Mouse (Mus musculus) CH12.LX (cell line): ENCODE measurements around the gene Smarcc2. TPM values are rescaled to one million over a fixed set of nuclear protein-coding genes. Genes with fewer than 3 reads are reported as not detected.
A peak's percentile ranks its signal among the peaks of the same experiment; 100 is the strongest.
"Not testable (repeated sequence)": the region's sequence is repeated elsewhere in the genome, so short reads cannot be mapped to it uniquely, and the experiment has no call there.

Experiments used
- DNase-seq: peaks from one replicate; pipeline ENCODE4 v3.0.0-alpha.2; 2013; ENCODE audit errors: extremely low read depth
- H3K27ac ChIP-seq: 2 replicates; pipeline ENCODE4 v1.5.1; 2012; ENCODE audit warnings: low read depth, mild to moderate bottlenecking, control low read depth, moderate library complexity; ENCODE audit not compliant: insufficient read depth
- H3K27me3 ChIP-seq: replicated peaks from 2 replicates; pipeline ENCODE3; 2012; ENCODE audit warnings: inconsistent platforms
- H3K36me3 ChIP-seq, 2 experiments: replicated peaks in 1 of 2; 2 replicates each; pipeline versions ENCODE3 to v1.6.1; 2012; ENCODE audit warnings: inconsistent platforms in 1 of 2, low read length in 1 of 2, mild to moderate bottlenecking in 1 of 2, mixed read lengths in 1 of 2, moderate library complexity in 1 of 2; ENCODE audit not compliant: control insufficient read depth in 1 of 2, insufficient read depth in 1 of 2
- H3K4me1 ChIP-seq, 2 experiments: 2 replicates each; pipeline ENCODE4 v1.6.1; 2012; ENCODE audit warnings: inconsistent platforms in 1 of 2, moderate library complexity in 1 of 2; ENCODE audit not compliant: insufficient read depth in 2 of 2, control insufficient read depth in 1 of 2
- H3K4me2 ChIP-seq: 2 replicates; pipeline ENCODE4 v1.6.1; 2012; ENCODE audit warnings: low read depth, mild to moderate bottlenecking, control low read depth; ENCODE audit not compliant: poor library complexity, insufficient read depth, severe bottlenecking
- H3K4me3 ChIP-seq, 3 experiments: fragments of 150-350 bp in 1 of 3; sonication (generic) in 1 of 3; replicated peaks in 1 of 3; 2 replicates each; pipeline versions ENCODE3 to v1.5.1; 2011 to 2012; ENCODE audit warnings: low read depth in 2 of 3, low read length in 2 of 3, mild to moderate bottlenecking in 2 of 3, moderate library complexity in 2 of 3, control low read depth in 1 of 3, improper control_type of control experiment in 1 of 3, inconsistent platforms in 1 of 3, mixed read lengths in 1 of 3; ENCODE audit not compliant: poor library complexity in 1 of 3
- H3K79me2 ChIP-seq: replicated peaks from 2 replicates; pipeline ENCODE4 v1.6.1; 2012; ENCODE audit warnings: mild to moderate bottlenecking, moderate library complexity; ENCODE audit not compliant: control insufficient read depth, poor library complexity, insufficient read depth, severe bottlenecking; ENCODE audit errors: extremely low read depth
- H3K9ac ChIP-seq: 2 replicates; pipeline ENCODE4 v1.6.1; 2012; ENCODE audit warnings: low read depth, mild to moderate bottlenecking, control low read depth, moderate library complexity; ENCODE audit not compliant: insufficient read depth
- H3K9me3 ChIP-seq: replicated peaks from 2 replicates; pipeline ENCODE3; 2012; ENCODE audit warnings: low read length, inconsistent platforms, mixed read lengths
- GABPA ChIP-seq: IDR thresholded peaks from 2 replicates; pipeline ENCODE4 v1.6.1; 2012; ENCODE audit warnings: low read depth, low read length, improper control_type of control experiment, inconsistent platforms; ENCODE audit not compliant: insufficient replicate concordance
- MAX ChIP-seq: IDR thresholded peaks from 2 replicates; pipeline ENCODE4 v1.6.1; 2011; ENCODE audit warnings: low read length, improper control_type of control experiment
- POLR2AphosphoS2 ChIP-seq: IDR thresholded peaks from 2 replicates; pipeline ENCODE4 v1.6.1; 2011; ENCODE audit warnings: low read depth, low read length, improper control_type of control experiment
- RAD21 ChIP-seq: IDR thresholded peaks from 2 replicates; pipeline ENCODE4 v1.6.1; 2011; ENCODE audit warnings: low read depth, mild to moderate bottlenecking, low read length, improper control_type of control experiment, moderate library complexity
- ZMIZ1 ChIP-seq: IDR thresholded peaks from 2 replicates; pipeline ENCODE4 v1.6.1; 2012; ENCODE audit warnings: low read depth, mild to moderate bottlenecking, inconsistent platforms, low read length, improper control_type of control experiment
- dilution Hi-C: fragments of 300-500 bp; cut with MboI; formaldehyde crosslinking; loops from 2 replicates; pipeline ENCODE4 v1.14.3; 2020; ENCODE audit warnings: low sequenced_read_pairs; ENCODE audit not compliant: extremely low pct_unique_long_range_greater_than_20kb, extremely low pct_ligation_motif_present
- in situ Hi-C: fragments of 300-500 bp; cut with MboI; formaldehyde crosslinking; loops from 3 replicates; pipeline ENCODE4 v1.14.3; 2019; ENCODE audit warnings: low sequenced_read_pairs, low pct_ligation_motif_present, low pct_unique_long_range_greater_than_20kb, mixed read lengths
- polyA plus RNA-seq: library from polyadenylated mRNA; unstranded; fragments of >175 nt; gene quantifications from 2 replicates; pipeline ENCODE4 v1.2.1, GENCODE M21; 2012; ENCODE audit warnings: low read depth; ENCODE audit not compliant: insufficient read length
- total RNA-seq, 2 experiments: library from RNA; depleted of rRNA; stranded (reverse); fragments of 300-350 nt in 1 of 2; fragments of >200 nt in 1 of 2; gene quantifications; 2 replicates each; pipeline ENCODE4 v1.2.3; 2012 to 2014

Smarcc2 gene
- total and polyA plus RNA-seq, 3 experiments, result 6.1 to 42.6 (median 24.8) TPM

DNA sequence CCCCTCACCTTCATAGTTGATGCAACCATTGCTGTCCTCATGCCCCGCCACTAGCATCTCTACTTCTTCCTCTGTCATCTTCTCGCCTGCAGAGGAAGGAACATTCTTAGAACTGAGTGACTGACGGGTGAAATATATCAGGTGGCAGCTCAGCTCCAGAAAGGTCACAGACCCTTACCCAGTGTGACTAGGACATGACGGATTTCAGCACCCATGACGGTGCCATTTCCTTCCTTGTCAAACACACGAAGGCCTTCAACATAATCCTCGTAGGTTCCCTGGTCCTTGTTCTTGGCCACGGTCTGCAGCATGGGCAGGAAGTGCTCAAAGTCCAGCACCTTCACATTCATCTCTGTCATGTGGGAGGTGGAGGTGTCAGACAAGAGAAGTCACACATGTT, 33.0 kb downstream of the Smarcc2 start:
- H3K4me2 ChIP-seq, result peak overlapping the region; percentile 67; the same call in 1 of the 2 replicates
- peaks cover 49 to 55% of the 10 kb centered on the region in 2 experiments for H3K36me3 ChIP-seq
- H3K27me3 ChIP-seq, H3K27ac ChIP-seq, in situ Hi-C loops, dilution Hi-C loops, H3K9me3 ChIP-seq, DNase-seq: not testable (repeated sequence)
- peak overlapping the region; percentile 76 to 100 (median 90) for H3K4me3 ChIP-seq
- peaks cover 20% of the 10 kb centered on the region for H3K79me2 ChIP-seq
- H3K4me1 ChIP-seq, result peaks cover 12 to 33% of the 10 kb centered on the region in 2 experiments; a peak in 3 of 4 replicates
- 0 out of 2 replicates have a peak, but pooled peaks have one; percentile 20 for TF ChIP-seq ZMIZ1
- peak overlapping the region; percentile 90; the same call in 1 of the 2 replicates for H3K9ac ChIP-seq

DNA sequence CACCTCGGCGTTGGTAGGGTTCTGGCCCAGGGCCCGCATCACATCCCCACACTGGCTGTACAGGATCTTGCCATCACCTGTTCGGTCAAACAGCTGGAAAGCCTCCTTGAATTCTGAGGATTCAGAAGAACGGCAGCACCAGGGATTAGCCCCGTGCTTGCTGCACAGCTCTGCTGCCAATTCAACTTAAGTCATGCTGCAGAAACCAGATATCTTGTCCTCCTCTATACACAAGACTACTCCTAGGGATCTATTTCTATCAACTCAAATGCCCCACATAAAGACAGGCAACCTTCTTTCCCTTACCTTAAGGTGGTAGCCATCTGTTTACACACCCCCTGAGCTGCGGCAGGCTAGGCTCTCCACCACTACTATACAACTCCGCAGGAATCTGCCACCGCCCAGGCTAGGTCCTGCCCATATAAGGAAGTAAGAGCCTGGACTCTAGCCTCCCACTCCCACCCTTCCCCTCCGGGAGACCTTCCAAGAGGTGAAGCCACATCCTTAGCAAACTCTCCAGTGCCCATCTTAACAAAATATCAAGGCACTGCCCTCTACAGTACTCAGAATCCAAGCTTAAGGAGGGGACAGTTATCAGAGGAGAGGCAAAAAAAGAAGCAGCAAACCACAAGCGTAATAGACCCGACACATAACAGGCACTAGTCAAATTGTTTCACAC, 33.7 kb downstream of the Smarcc2 start:
- H3K4me2 ChIP-seq, result peak overlapping the region; percentile 67
- peak; percentile 29 for DNase-seq

DNA sequence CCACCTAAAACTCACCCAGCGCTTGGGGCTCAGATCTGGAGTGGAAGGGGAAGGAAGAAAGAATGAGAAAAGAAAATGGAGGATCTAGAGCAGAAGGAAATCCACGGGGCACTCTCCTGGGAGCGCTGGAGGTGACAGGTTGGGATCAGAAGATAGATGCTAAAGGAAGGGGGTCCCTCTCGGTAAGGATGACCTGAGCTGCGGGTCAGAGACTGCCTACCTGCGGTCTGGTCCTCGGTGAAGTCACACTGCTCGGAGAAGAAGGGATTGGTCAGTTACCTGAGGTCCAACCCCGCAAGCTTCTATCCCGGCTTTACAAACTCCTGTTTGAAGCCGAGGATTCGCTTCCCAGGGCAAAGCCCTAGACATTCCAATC, 34.3 kb downstream of the Smarcc2 start:
- Histone ChIP-seq H3K9me3 (no peaks in the 10 kb centered on the region), H3K9ac (peak overlapping the region; percentile 90), H3K79me2 (peaks cover 20% of the 10 kb centered on the region), H3K27ac (peak overlapping the region; percentile 19; the same call in 1 of the 2 replicates), H3K4me3 (peak overlapping the region; percentile 76 to 100 (median 90)), H3K36me3 (peaks cover 37 to 44% of the 10 kb centered on the region in 2 experiments), H3K4me2 (peak overlapping the region; percentile 67), H3K27me3 (no peaks in the 10 kb centered on the region), H3K4me1 (peaks cover 12 to 38% of the 10 kb centered on the region in 2 experiments; a peak in 3 of 4 replicates)
- TF ChIP-seq POLR2AphosphoS2 (peak; percentile 3; the same call in 1 of the 2 replicates), MAX (no peak), RAD21 (no peak)
- dilution Hi-C loops, result no loop called here
- in situ Hi-C loops, result no loop called here
- DNase-seq, result no peak

More for the DNA sequence above, 33.7 kb downstream of the Smarcc2 start:
- Histone ChIP-seq H3K4me3 (peak overlapping the region; percentile 76 to 100 (median 90)), H3K79me2 (peaks cover 20% of the 10 kb centered on the region), H3K9ac (peak overlapping the region; percentile 90), H3K4me1 (peaks cover 12 to 33% of the 10 kb centered on the region in 2 experiments; a peak in 3 of 4 replicates), H3K9me3 (no peaks in the 10 kb centered on the region), H3K36me3 (peaks cover 42 to 50% of the 10 kb centered on the region in 2 experiments), H3K27ac (no peak overlapping the region)
- in situ Hi-C loops, result no loop called here
- dilution Hi-C loops, result no loop called here
- TF ChIP-seq GABPA (no peak), ZMIZ1 (0 out of 2 replicates have a peak, but pooled peaks have one; percentile 8), POLR2AphosphoS2 (peak; percentile 14; the same call in 1 of the 2 replicates)
- TF ChIP-seq, all 38 proteins: peak for 2
- no peaks in the 10 kb centered on the region for H3K27me3 ChIP-seq
